Mouse (Mus musculus): ENCODE results near the gene Hint2. TPM values are rescaled to one million over a fixed set of nuclear protein-coding genes. Genes with fewer than 3 reads are reported as not detected.
A peak's percentile ranks its signal among the peaks of the same experiment; 100 is the strongest.

Gene Hint2
- total RNA-seq, 2 experiments from 2014 or later = 23.8 to 27.9 TPM

DNA sequence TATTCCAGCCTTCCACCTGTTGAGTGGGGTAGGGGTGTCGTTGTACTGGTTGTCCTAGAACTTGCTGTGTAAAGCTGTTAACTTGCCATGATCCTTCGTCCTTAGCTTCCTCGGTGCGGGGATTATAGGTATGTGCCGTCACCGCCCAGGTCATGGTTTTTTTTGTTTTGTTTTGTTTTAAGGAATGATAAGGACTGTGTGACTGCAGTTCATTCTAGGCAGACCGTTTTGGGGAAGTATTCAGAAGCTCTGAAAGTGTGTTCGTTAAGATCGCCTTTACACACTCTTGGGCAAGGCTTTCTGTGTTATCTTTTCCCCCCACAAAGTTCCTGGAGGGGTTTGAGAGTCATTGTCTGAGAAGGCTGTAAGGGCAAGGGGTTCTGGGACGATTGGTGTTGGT is 43.7 kb downstream of the Hint2 start:
- ATAC-seq (ENCODE audit: poor library complexity, severe bottlenecking) = peak; percentile 57

DNA sequence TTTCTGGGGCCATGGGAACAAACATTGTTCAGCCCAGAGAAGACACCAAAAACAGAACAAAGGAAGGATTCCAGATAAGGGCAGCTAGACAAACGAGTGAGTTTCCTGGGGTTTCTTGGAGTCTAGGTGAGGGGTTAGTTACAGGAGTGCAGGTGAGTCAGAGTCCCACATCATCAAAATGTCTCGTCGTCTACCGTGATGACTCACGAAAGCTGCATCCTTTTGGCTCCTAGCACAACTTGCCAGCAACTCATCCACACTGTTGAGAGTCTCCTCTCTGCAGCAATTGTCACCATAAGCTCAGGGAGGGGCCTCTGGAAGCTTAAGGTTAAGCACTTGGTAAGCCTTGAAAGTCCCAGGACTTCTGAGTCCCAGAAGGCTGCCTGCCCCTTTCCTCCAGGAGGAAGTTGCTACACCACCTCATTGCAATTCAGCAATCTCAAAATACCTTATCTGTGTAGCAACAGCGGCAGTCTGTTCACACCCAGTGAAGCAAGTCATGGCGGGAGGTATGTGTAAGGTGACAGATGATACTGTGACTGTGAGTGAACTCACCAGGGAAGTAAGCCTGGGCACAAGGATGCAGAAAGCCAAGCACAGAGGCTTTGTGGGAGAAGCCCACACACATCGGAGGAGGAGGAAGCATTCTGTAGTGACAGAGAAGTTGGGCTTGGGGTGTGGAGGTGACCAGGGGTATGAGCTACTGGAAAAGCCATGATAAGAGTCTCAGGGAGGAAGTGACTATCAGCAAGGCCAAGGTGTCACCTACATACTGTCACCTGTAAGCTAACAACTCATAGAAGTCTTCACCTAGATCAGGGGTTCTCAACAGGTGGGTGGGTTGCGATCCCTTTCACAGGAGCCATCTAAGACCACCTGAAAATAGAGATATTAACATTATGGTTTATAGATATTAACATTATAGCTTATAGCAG is 51.2 kb downstream of the Hint2 start:
- peak; percentile 97 for ATAC-seq (ENCODE audit: poor library complexity, severe bottlenecking)

Other genes with a start within 250 kb of the Hint2 start
- not detected in 2 replicates for gene Fam166b, start 227.3 kb downstream of the Hint2 start, total RNA-seq (2015)
- not detected in 2 replicates for gene Fam166b, start 227.3 kb downstream of the Hint2 start, total RNA-seq (2017)
- 5.7 and 6.3 TPM in 2 replicates for gene Tesk1, start 214.5 kb downstream of the Hint2 start, total RNA-seq (2015)
- 7.6 and 9.3 TPM in 2 replicates for gene Tesk1, start 214.5 kb downstream of the Hint2 start, total RNA-seq (2017)
- gene Cd72, start 201.8 kb downstream of the Hint2 start, total RNA-seq (2015) = 0.57 and 2.5 TPM in 2 replicates
- gene Cd72, start 201.8 kb downstream of the Hint2 start, total RNA-seq (2017) = 3.0 and 3.5 TPM in 2 replicates
- not detected in 2 replicates for gene Sit1, start 172.7 kb downstream of the Hint2 start, total RNA-seq (2015)
- gene Sit1, start 172.7 kb downstream of the Hint2 start, total RNA-seq (2017) = 0.77 TPM in 1 of 2 replicates, not detected in the other
- 16.7 and 17.5 TPM in 2 replicates for gene Ccdc107, start 163.6 kb downstream of the Hint2 start, total RNA-seq (2015)
- gene Ccdc107, start 163.6 kb downstream of the Hint2 start, total RNA-seq (2017) = 23.6 and 32.6 TPM in 2 replicates
- 54.6 and 60.0 TPM in 2 replicates for gene Arhgef39, start 156.8 kb downstream of the Hint2 start, total RNA-seq (2015)
- 52.3 and 54.1 TPM in 2 replicates for gene Arhgef39, start 156.8 kb downstream of the Hint2 start, total RNA-seq (2017)
- gene Car9, start 149.5 kb downstream of the Hint2 start, total RNA-seq (2015) = 3.0 and 3.5 TPM in 2 replicates
- 0.41 and 1.1 TPM in 2 replicates for gene Car9, start 149.5 kb downstream of the Hint2 start, total RNA-seq (2017)
- 0.11 TPM in 1 of 2 replicates, not detected in the other for gene Tpm2, start 132.7 kb downstream of the Hint2 start, total RNA-seq (2015)
- 0.11 and 0.33 TPM in 2 replicates for gene Tpm2, start 132.7 kb downstream of the Hint2 start, total RNA-seq (2017)
- gene Creb3, start 94.1 kb downstream of the Hint2 start, total RNA-seq (2015) = 29.4 and 33.0 TPM in 2 replicates
- gene Creb3, start 94.1 kb downstream of the Hint2 start, total RNA-seq (2017) = 84.6 and 101 TPM in 2 replicates
- 226 and 299 TPM in 2 replicates for gene Tln1, start 93.8 kb downstream of the Hint2 start, total RNA-seq (2015)
- 408 and 426 TPM in 2 replicates for gene Tln1, start 93.8 kb downstream of the Hint2 start, total RNA-seq (2017)
- 18.6 and 20.8 TPM in 2 replicates for gene Rgp1, start 77.8 kb downstream of the Hint2 start, total RNA-seq (2015)
- 8.2 and 24.7 TPM in 2 replicates for gene Rgp1, start 77.8 kb downstream of the Hint2 start, total RNA-seq (2017)
- 8.4 and 8.5 TPM in 2 replicates for gene Gba2, start 77.6 kb downstream of the Hint2 start, total RNA-seq (2015)
- 9.5 and 9.8 TPM in 2 replicates for gene Gba2, start 77.6 kb downstream of the Hint2 start, total RNA-seq (2017)
- gene Msmp, start 72.0 kb downstream of the Hint2 start, total RNA-seq (2015) = not detected in 2 replicates
- not detected in 2 replicates for gene Msmp, start 72.0 kb downstream of the Hint2 start, total RNA-seq (2017)
- gene Npr2, start 24.5 kb downstream of the Hint2 start, total RNA-seq (2015) = 0.29 and 1.7 TPM in 2 replicates
- gene Npr2, start 24.5 kb downstream of the Hint2 start, total RNA-seq (2017) = 0.33 and 1.3 TPM in 2 replicates
- not detected in 2 replicates for gene Spag8, start 2.9 kb downstream of the Hint2 start, total RNA-seq (2015)
- gene Spag8, start 2.9 kb downstream of the Hint2 start, total RNA-seq (2017) = not detected in 2 replicates
- gene Tmem8b, start 12.5 kb upstream of the Hint2 start, total RNA-seq (2015) = 0.27 and 0.42 TPM in 2 replicates
- 0.04 and 0.16 TPM in 2 replicates for gene Tmem8b, start 12.5 kb upstream of the Hint2 start, total RNA-seq (2017)
- 0.11 TPM in 1 of 2 replicates, not detected in the other for gene Fam221b, start 12.7 kb upstream of the Hint2 start, total RNA-seq (2015)
- 0.20 and 0.33 TPM in 2 replicates for gene Fam221b, start 12.7 kb upstream of the Hint2 start, total RNA-seq (2017)
- gene Olfr70, start 44.3 kb upstream of the Hint2 start, total RNA-seq (2015) = not detected in 2 replicates
- gene Olfr70, start 44.3 kb upstream of the Hint2 start, total RNA-seq (2017) = not detected in 2 replicates
- not detected in 2 replicates for gene Olfr71, start 53.8 kb upstream of the Hint2 start, total RNA-seq (2015)
- gene Olfr71, start 53.8 kb upstream of the Hint2 start, total RNA-seq (2017) = not detected in 2 replicates
- gene Hrct1, start 70.7 kb upstream of the Hint2 start, total RNA-seq (2015) = not detected in 2 replicates
- gene Hrct1, start 70.7 kb upstream of the Hint2 start, total RNA-seq (2017) = not detected in 2 replicates
- not detected in 2 replicates for gene Spaar, start 73.6 kb upstream of the Hint2 start, total RNA-seq (2015)
- not detected in 2 replicates for gene Spaar, start 73.6 kb upstream of the Hint2 start, total RNA-seq (2017)
- not detected in 2 replicates for gene Olfr159, start 114.5 kb upstream of the Hint2 start, total RNA-seq (2015)
- gene Olfr159, start 114.5 kb upstream of the Hint2 start, total RNA-seq (2017) = not detected in 2 replicates
- gene Olfr156, start 167.4 kb upstream of the Hint2 start, total RNA-seq (2015) = not detected in 2 replicates
- not detected in 2 replicates for gene Olfr156, start 167.4 kb upstream of the Hint2 start, total RNA-seq (2017)
- not detected in 2 replicates for gene Olfr157, start 183.7 kb upstream of the Hint2 start, total RNA-seq (2015)
- gene Olfr157, start 183.7 kb upstream of the Hint2 start, total RNA-seq (2017) = not detected in 2 replicates
- not detected in 2 replicates for gene Olfr155, start 195.1 kb upstream of the Hint2 start, total RNA-seq (2015)
- gene Olfr155, start 195.1 kb upstream of the Hint2 start, total RNA-seq (2017) = not detected in 2 replicates
- gene Reck, start 219.1 kb upstream of the Hint2 start, total RNA-seq (2015) = 2.2 and 6.8 TPM in 2 replicates
- 1.2 and 10.2 TPM in 2 replicates for gene Reck, start 219.1 kb upstream of the Hint2 start, total RNA-seq (2017)

Data from megakaryocyte, adult 5-6 weeks (primary cell).